Mouse (Mus musculus): ENCODE results near the gene Bcl2a1a. TPM values are rescaled to one million over a fixed set of nuclear protein-coding genes. Genes with fewer than 3 reads are reported as not detected.
"Not testable (repeated sequence)": the region's sequence is repeated elsewhere in the genome, so short reads cannot be mapped to it uniquely, and the experiment has no call there.

Gene Bcl2a1a
- polyA plus RNA-seq, 1 experiment from 2014 or later: 0.32 TPM

DNA sequence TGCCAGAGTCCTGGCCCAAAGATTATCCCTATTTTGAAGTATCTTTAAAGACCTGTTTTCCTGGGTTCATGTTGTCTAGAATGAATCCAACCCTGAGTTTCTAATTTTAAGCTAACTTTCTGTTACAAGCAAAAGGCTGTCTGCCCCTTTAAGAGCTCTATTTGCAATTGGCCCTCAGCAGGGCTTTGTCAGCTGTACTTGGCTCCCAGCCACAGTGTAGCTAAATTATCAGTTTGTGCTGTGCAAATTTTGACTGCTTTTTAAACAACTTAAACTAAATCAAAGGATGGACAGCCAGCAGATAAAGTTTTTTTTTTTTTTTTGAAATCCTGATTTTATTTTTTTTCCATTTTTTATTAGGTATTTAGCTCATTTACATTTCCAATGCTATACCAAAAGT lies 44.8 kb downstream of the Bcl2a1a start:
- H3K9me3 ChIP-seq (replicated peaks); H3K4me2 ChIP-seq; H3K4me3 ChIP-seq (replicated peaks); H3K27me3 ChIP-seq (replicated peaks); H3K4me1 ChIP-seq; H3K36me3 ChIP-seq; H3K27ac ChIP-seq (replicated peaks); ATAC-seq (ENCODE audit: low FRiP score); H3K9ac ChIP-seq (replicated peaks): not testable (repeated sequence)

Other genes starting within 250 kb of the Bcl2a1a start
- 45.0 and 50.2 TPM in 2 replicates for gene Mthfsl, start 236.6 kb upstream of the Bcl2a1a start, polyA plus RNA-seq (2015; fragmentation: Nextera tagmentation; extraction: Ambion mirVana)
- gene Bcl2a1d, start 225.0 kb upstream of the Bcl2a1a start, polyA plus RNA-seq (2015; fragmentation: Nextera tagmentation; extraction: Ambion mirVana): 1.2 TPM in 1 of 2 replicates, not detected in the other
- gene Trim43c, start 117.7 kb upstream of the Bcl2a1a start, polyA plus RNA-seq (2015; fragmentation: Nextera tagmentation; extraction: Ambion mirVana): 0.10 TPM in 1 of 2 replicates, not detected in the other
- not detected in 2 replicates for gene Trim43b, start 135.9 kb downstream of the Bcl2a1a start, polyA plus RNA-seq (2015; fragmentation: Nextera tagmentation; extraction: Ambion mirVana)
- gene Bcl2a1b, start 242.3 kb downstream of the Bcl2a1a start, polyA plus RNA-seq (2015; fragmentation: Nextera tagmentation; extraction: Ambion mirVana): 1.9 and 3.3 TPM in 2 replicates
- gene Gm29094, start 242.5 kb downstream of the Bcl2a1a start, polyA plus RNA-seq (2015; fragmentation: Nextera tagmentation; extraction: Ambion mirVana): 0.61 and 1.3 TPM in 2 replicates

Data from neural tube, embryonic 15.5 days (tissue).